Mouse (Mus musculus): ENCODE results near the gene Hoxa3.

Hoxa3 gene

DNA sequence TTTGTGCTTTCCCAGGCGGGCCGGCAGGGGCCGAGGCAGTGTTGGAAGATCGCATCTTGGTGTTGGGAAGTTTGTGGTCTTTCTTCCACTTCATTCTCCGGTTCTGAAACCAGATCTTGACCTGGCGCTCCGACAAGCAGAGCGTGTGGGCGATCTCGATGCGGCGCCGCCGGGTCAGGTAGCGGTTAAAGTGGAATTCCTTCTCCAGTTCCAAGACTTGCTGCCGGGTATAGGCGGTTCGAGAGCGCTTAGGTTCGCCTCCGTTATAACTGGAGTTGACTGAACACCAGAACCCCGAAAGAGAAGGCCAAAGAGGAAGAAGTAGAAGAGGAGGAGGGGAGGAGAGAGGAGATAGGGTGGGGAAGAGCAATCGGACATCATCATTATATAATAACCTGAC, 22.7 kb downstream of the Hoxa3 start:
- ATAC-seq (ENCODE audit: insufficient number of reproducible peaks, low FRiP score, low TSS enrichment) = no peak

DNA sequence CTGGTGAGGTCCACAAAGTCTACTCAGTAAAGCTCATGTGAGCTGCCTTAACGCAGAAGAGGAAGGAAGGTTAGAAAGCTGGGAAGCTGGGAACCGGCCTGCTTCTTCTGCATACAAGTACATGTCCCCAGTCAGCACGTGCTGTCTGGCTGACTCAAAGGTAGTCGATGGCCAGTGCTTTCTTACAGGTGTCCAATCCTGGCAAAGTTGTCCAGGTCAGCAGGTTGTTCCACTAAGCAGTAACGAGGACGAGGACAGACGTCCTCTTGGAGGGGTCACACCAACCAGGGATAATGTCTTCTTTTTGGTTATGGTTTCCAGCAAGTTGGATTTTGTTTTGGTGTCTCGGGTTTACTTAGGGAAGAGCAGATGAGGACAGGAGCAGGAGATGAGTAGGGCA, 23.2 kb downstream of the Hoxa3 start:
- no peak for ATAC-seq (ENCODE audit: insufficient number of reproducible peaks, low FRiP score, low TSS enrichment)

DNA sequence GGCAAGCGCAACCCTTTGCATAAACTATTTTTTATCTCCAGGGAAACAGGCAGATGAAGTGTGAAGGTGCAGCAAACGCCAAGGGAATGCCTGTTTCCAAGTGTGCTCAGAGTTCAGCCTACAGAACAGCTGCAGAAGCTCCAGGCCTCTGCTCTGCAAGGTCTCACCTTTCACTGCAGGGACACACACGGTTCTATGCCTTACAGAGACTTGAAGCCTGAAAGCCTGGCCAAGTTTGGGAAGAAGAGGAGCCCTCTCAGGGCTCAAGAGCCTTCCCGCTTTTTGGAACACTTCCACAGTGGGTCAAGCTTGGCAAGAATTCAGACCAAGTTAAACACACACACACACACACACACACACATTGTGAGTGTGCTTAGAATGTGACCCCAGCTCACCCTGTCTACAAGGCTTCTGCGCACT, 24.0 kb downstream of the Hoxa3 start:
- ATAC-seq (ENCODE audit: insufficient number of reproducible peaks, low FRiP score, low TSS enrichment) = no peak

DNA sequence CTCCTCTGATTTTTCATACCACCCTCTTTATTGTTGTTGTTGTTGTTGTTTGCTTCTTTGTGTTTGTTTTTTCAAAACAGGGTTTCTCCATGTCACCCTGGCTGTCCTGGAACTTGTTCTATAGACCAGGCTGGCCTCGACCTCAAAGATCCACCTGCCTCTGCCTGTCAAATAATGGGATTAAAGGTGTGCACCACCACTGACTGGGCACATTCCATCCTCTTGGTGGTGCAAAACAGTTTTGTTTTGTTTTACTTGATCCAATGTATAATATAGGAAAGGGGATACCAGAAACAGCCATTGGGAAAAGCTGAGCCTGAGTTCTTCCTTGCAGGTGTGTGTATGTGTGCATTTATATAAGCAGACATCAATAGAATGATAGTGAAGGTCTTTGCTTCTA, 26.6 kb downstream of the Hoxa3 start:
- no peak for ATAC-seq (ENCODE audit: insufficient number of reproducible peaks, low FRiP score, low TSS enrichment)

DNA sequence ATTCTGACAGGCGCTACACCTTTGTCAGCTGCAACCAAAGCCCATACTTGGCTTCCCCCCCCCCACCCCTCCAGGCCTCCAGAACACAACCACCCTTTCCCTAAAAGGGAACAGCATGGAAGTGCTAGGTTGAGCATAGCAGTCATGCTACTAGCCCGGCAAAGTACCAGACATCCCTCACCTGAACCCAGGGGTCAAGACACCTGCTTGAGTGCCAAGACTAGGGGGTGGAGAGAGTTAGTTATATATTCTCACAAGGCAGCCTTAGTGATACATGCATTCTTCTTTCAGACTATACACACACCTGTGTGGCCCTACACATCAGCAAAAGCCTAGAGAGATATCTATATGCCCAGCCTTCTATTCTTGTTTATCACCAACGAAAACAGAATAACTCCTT, 27.3 kb downstream of the Hoxa3 start:
- no peak for ATAC-seq (ENCODE audit: insufficient number of reproducible peaks, low FRiP score, low TSS enrichment)

DNA sequence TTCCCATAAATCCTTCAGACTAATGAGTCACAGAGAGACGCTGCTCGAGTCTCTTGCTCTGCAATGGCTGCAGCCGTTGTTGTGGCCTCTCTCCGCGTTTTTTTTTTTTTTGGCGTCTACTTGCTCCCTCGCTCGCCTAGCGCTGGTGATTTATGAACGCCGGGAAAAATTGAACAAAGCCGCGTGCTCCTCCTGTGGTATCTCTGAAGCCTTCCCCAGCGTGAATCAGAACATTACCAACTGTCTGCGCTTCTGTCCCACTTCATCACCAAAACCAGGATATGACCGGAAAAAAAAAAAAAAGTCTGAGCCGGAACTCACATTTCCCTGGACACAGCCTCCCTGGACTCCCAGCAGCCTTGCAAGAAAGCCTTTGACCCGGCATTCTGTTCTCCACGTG, 27.9 kb downstream of the Hoxa3 start:
- no peak for ATAC-seq (ENCODE audit: insufficient number of reproducible peaks, low FRiP score, low TSS enrichment)

DNA sequence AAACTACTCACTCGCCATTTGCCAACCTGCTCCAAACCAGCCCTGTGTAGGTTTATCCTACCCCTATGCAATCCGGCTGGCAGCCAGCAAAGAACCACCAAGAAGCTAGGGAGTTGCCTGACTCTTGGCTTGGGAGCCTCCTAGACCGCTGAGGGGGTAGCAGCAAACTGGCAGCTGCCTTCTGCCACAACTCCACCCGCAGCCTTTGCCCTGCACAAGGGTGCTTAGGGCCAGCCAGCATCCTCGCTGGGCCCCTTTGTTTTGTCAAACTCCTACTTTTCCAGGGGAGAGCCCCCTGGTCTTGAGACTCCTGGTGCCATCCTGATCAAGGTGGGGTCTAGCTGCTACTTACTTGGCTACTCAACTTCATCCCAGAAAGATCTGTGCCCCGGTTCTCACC, 28.5 kb downstream of the Hoxa3 start:
- no peak for ATAC-seq (ENCODE audit: insufficient number of reproducible peaks, low FRiP score, low TSS enrichment)

DNA sequence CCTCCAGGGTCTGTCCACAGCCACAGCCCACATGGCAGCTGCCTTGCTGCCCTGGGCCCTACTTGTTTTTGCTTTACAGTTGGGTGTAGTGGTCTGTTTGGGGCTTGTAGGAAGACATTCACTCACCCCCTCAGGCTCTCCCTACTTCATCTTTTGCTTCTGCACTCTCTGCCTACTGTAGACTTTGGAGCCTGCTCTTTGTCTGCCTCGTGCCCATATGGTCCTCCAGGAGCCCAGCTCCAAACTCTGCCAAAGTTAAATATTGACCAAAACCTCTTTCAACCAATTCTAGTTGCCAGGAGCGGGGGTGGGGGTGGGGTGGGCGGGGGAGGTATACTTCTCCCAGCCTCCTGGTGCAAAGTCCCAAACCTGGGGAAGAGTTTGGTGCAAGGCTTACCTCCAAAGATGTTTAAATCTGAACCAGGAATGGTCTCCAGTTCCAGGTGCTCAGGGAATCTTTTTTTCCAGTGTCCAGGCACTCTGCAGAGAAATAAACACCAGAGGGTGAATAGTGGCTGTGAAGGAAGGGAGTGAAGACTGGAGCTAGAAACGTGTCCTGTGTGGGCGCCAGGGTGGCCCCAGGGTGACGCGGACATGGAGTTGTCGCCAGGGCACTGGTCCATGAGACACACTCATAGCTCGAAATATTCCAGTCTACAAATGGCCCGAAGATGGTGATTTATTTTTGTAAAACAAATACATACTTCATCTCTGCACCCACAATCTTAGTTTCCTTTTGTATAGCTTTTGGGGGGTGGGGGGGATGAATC, 29.6 kb downstream of the Hoxa3 start:
- ATAC-seq (ENCODE audit: insufficient number of reproducible peaks, low FRiP score, low TSS enrichment) = no peak

DNA sequence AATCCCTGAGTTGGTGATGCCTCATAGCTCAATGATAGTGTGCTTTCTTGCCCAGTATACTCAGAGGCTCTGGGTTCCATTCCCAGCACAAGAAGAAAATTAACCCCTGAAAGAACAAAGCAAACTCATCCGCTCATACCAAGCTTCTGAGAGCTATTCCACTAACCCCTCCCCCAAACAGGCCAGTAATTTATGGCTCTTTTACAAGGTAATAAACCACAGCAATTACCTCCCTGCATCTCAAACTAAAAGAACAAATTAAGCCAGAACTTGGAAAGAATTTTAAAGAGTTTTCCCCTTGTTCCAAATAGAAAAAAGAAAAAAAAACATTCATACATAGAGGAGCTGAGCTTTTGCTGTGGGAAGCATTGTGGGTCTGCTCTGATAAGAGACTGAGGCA, 30.3 kb downstream of the Hoxa3 start:
- ATAC-seq (ENCODE audit: insufficient number of reproducible peaks, low FRiP score, low TSS enrichment) = no peak

DNA sequence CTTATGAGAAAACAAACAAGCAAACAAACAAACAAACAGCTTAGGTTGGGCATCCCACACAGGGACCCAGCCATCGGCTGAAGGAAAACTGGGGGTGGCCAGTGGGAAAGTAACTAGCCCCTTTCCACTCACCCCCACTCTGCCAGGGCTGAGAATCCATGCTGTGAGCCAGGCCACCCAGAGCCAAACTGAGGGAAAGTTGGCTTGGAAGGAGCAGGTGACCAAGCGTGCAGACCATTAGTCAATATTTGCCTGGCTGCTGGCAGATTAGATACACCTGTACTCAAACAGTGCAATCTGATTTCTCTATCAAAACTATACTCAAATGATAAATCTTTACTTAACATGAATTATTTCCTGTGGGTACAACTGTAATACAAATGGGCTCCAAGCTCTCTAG, 31.1 kb downstream of the Hoxa3 start:
- ATAC-seq (ENCODE audit: insufficient number of reproducible peaks, low FRiP score, low TSS enrichment) = no peak

DNA sequence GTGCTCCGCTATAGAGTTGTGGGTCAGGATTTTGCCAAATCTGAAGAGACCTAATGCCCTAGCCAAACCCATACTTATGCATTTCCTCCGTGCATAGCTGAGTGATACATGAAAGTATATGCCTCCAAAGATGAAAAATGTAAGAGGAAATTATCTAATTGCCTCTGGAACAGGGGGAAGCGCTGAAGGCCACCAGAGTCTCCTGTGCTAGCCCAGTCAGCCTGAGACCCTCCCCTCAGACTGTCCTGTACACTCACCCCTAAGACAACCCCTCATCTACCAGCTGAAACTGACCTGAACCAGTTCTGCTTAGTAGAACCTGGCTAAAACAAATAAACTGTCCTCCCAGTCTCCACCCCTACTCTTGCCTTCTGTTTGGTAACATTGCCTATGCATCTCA, 32.4 kb downstream of the Hoxa3 start:
- no peak for ATAC-seq (ENCODE audit: insufficient number of reproducible peaks, low FRiP score, low TSS enrichment)

DNA sequence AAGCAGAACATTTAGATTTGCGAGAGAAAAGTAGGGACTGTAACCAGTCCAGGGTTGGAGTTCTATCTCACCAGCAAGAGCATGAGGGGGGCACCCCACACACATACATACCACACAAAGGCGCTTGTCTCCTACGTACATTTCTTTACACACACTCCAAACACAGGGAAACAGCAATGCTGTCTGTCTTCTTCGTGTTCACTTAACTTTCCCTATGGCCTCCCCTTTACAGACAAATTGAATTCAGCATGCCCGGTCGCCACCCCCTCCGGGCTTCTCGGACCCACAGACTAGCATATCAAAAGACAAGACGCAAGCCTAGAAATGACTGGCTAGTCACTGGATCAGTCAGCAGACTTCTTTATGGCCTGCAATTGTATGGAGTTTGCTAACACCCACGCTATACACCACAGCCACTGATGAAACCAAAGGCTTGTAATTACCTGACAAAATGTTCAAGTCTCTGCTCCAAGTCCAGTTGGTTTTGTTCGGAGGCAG, 32.9 kb downstream of the Hoxa3 start:
- no peak for ATAC-seq (ENCODE audit: insufficient number of reproducible peaks, low FRiP score, low TSS enrichment)

DNA sequence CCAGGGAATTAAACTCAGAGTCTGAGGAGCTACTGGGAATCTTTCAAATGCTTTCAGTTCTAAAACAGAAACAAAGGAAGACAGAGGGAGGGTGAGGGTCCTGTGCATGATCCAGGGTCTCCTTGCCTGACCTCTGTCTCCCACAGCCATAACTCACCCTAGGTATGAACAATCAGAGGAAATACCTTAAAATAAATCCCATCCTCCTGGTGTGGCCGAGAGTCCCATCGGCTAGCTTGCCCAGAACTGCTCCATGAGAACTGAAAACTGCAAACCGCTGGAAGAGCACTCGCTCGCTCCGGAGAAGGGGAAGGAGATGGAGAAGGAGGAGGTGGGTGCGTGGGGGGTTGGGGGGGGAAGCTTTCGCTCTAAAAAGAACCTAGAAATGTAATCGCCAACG, 33.4 kb downstream of the Hoxa3 start:
- ATAC-seq (ENCODE audit: insufficient number of reproducible peaks, low FRiP score, low TSS enrichment) = no peak

DNA sequence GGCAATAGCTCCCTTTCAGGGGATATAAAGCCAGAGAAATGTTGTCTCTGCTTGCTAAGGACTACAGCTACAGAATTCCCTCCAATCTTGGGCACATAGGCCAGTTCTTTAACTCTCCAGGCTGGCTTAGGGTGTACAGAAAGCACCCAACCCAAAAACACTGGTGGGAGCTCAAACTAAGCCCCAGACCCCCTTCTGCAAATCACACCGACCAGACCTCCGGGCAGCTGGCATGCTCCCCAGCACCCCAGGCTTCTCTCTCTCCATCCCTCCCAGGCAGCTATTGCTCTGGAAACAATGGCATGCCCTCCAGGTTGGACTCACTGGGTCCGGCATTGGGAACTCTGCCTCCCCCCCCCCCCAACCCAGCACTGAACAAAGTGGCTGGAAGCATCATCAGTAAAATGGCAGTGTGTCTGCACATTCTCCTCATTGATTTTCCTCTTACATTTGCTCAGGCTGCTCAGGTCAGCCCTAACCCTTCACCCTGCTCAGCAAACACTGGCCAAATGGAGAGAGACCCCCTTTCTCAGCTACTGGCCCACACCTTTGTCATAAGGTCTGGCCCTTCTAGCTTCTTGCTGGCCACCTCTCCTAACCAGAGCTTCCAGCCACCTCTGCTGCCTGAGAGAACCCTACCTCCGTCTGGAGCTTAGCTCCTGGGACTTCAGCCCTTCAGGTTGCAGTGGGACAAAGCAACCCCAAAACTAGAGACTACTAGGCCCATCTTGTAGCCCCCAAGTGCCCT, 34.0 kb downstream of the Hoxa3 start:
- no peak for ATAC-seq (ENCODE audit: insufficient number of reproducible peaks, low FRiP score, low TSS enrichment)

DNA sequence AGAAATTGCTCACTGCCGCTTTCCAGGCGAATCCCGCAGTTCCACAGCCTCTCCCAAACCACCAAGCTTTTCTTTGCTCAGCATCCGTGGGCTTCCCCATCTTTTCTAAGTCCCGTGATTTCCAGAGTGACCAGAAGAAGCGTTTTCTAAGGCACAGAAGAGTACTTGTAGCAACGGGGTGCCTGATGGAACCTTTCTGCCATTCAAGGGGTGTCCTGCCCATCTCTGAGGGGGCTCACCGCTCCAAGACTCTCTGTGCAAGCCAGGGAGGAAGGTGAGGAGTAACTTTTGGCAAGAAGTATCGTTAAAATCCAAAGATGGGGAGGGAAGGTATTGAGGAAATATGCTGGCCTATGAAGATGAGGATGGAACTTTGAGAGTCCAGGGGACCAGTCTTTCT, 35.3 kb downstream of the Hoxa3 start:
- ATAC-seq (ENCODE audit: insufficient number of reproducible peaks, low FRiP score, low TSS enrichment) = no peak

DNA sequence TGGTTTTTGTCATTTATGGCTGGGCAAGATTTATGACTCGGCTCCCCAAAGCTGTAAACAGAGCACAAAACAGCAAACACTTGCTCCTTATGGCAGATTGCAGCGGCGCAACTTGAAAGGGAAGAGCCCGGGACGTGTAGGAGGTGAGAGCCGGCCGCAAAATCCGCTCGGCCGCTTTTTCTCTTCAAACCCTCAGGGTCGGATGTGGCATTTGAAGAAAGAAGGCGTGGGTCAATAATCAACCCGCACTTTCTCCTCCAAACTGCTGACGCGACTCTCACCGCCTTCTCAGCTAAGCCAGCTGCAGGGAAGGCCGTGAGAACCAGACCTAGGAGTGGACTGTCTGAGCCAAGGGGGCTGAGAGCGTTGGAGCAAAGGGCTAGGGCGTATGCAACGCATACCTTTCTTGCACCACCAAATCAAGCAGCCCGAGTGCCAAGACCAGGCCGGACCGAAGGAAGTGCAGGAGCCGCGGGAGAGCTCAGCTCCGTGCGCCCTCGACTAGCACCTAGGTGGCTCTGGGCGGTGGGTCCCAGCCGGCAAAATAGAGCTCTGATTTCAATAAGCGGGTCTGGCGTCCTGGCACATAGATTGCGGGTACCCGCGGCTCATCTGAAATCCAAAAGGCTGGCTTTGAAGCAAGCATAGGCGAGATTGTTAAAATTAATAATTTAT, 35.9 kb downstream of the Hoxa3 start, which contains the start of gene 5730596B20Rik:
TSS of gene 5730596B20Rik (plus strand) at position 438 of the 675 bp plus-strand sequence.
- ATAC-seq (ENCODE audit: insufficient number of reproducible peaks, low FRiP score, low TSS enrichment) = no peak

DNA sequence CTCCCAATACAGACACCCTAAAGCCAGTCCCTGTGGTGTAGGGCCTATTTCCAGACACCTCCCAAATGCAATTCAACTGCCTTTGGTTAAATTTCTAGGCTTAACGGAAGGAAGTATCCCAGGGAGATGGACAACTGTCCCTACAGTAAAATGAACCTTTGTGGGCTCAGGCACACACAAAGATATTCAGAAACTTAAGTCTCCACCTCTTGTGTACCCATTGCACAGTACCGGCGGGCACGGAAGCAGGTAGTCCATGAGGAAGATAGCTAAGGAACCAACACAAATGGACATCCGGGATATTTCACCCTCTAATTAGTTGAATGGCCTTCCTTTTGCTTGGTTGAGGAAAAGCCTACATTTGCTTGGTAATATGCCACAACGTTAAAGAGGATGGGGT, 36.7 kb downstream of the Hoxa3 start:
- ATAC-seq (ENCODE audit: insufficient number of reproducible peaks, low FRiP score, low TSS enrichment) = no peak

DNA sequence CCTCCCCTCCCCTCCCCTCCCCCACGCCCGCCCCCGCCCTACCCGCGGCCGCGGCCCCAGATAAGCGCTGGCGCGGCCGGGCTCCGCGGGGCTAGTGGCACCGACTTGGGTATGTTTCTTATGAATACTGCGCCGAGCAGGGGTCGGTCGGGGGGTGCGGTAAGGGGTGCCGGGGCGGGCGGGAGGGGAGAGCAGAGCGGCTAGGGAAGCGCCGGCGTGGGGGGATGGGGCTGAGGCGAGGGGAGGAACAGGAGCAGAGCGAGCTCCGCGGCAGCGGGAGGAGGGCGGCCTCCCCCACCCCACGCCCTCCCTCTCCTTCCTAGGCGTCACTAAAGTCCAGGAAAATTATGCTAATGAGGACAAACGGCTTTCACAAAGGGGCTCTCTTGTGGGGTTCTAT, 37.3 kb downstream of the Hoxa3 start:
- ATAC-seq (ENCODE audit: insufficient number of reproducible peaks, low FRiP score, low TSS enrichment) = no peak

DNA sequence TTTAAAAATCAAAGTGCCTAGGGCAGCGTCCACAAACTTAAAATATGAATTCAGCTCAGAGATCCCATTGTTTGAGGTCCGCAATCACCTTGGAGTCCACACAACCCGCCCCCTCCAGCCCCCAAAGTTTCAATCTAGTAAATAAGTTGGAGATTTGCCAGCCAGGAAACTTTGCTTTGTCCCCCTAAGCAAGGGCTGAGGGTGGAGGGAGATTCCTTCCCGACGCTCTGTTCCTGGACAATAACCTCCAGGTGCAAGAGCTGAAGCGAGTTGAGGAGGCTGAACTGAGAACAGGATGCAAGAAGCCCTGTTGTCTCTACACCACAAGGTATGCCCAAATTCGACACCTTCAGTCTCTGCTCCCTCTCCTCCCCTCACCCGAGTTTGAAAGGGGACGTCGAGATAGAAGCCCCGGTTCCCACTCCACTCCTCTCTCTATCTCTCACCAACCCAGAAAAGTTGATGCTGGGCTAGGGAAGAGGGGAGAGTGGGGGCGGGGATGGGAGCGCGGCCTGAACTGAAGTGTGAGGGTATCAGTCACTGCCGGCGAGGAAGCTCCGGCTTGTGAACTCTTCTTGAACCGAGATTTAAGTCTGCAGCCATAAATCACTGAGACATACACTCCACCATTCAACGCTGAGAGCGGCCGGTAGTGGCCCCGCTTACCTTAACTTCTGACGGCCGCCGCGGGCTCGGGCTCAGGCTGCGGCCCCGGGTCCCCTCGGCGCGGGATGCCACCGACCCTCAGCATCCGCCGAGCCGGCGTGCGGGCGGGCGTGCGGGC, 38.0 kb downstream of the Hoxa3 start:
- ATAC-seq (ENCODE audit: insufficient number of reproducible peaks, low FRiP score, low TSS enrichment) = no peak

DNA sequence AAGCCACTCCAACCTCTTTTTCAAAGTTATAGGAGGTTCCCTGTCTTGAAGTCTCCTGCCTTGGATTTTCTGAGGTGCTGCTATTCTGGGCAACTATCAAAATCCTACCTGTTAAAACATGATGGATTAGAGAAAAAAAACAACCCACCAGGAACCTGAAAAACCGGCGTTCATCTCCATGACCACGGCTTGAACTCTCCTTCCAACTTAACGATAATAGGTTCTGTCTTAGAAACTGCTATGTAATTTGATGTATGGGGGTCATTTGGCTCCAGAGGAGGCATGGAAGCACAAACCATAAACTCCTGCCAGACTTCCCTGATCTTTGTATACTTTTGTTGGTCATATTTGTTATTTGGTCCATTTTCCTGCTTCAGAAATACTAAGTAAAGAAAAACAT, 39.5 kb downstream of the Hoxa3 start:
- no peak for ATAC-seq (ENCODE audit: insufficient number of reproducible peaks, low FRiP score, low TSS enrichment)
